24 mouse cellular contexts compared by ENCODE assay signal in genomic region chr5:127298060-127298459, GRCm38 (mm10). TPM values are rescaled to one million over a fixed set of nuclear protein-coding genes. Genes with fewer than 3 reads are reported as not detected.
DNase-seq lines count a peak whose midpoint lies in the region; ATAC-seq and TF ChIP-seq lines count a peak whose summit lies in the region.
"Had no signal": no experiment of that assay in that cellular context is flagged by ENCODE, and none has a peak within 500 bp of the region (broad histone marks: within the 10 kb centered on the region; RNA-seq: fewer than 3 reads in every experiment).

No protein-coding gene starts in this region.

- H3K4me2 ChIP-seq in hindbrain, embryonic 14.5 days (replicated peaks) = no peak overlapping the region
- no peak overlapping the region for H3K4me2 ChIP-seq in midbrain, embryonic 13.5 days (replicated peaks)
- H3K4me2 ChIP-seq: embryonic facial prominence, embryonic 13.5 days; neural tube, embryonic 13.5 days had no signal

- no peak for TF ChIP-seq POLR2A in brain, embryonic 14.5 days (IDR thresholded peaks at IDR 0.05; ENCODE audit: borderline replicate concordance, extremely low read depth, insufficient read depth, insufficient read length, poor library complexity, severe bottlenecking)

- no peak for TF ChIP-seq CTCF in brain, embryonic 14.5 days (IDR thresholded peaks at IDR 0.05; ENCODE audit: borderline replicate concordance, extremely low read depth, insufficient read depth, insufficient read length)

- peak overlapping the region; percentile 75 for H3K27ac ChIP-seq in hindbrain, embryonic 10.5 days
- no peak overlapping the region for H3K27ac ChIP-seq in hindbrain, embryonic 14.5 days
- no peak overlapping the region; the same call in 1 of the 2 replicates for H3K27ac ChIP-seq in embryonic facial prominence, embryonic 10.5 days (replicated peaks)
- peak overlapping the region; percentile 37; the same call in 1 of the 2 replicates for H3K27ac ChIP-seq in midbrain, embryonic 13.5 days
- H3K27ac ChIP-seq: embryonic facial prominence, embryonic 13.5 days; heart, embryonic 10.5 days; layer of hippocampus, adult 2 months; macrophage; neural tube, embryonic 13.5 days had no signal

- H3K9ac ChIP-seq in hindbrain, embryonic 14.5 days = no peak overlapping the region
- H3K9ac ChIP-seq in midbrain, embryonic 13.5 days (replicated peaks) = no peak overlapping the region
- H3K9ac ChIP-seq: embryonic facial prominence, embryonic 13.5 days; liver, postnatal 0 days; neural tube, embryonic 13.5 days had no signal

- ATAC-seq in hindbrain, embryonic 14.5 days (ENCODE audit: low FRiP score) = no peak
- ATAC-seq in midbrain, embryonic 13.5 days = no peak
- ATAC-seq: forebrain, embryonic 16.5 days; liver, postnatal 0 days had no signal

- H3K4me3 ChIP-seq in hindbrain, embryonic 10.5 days = no peak overlapping the region
- no peak overlapping the region for H3K4me3 ChIP-seq in hindbrain, embryonic 14.5 days (replicated peaks; ENCODE audit: low read length)
- H3K4me3 ChIP-seq in embryonic facial prominence, embryonic 10.5 days = no peak overlapping the region
- H3K4me3 ChIP-seq in midbrain, embryonic 13.5 days (replicated peaks) = no peak overlapping the region
- H3K4me3 ChIP-seq: embryonic facial prominence, embryonic 13.5 days; heart, embryonic 10.5 days; layer of hippocampus, adult 2 months; neural tube, embryonic 13.5 days had no signal

- H3K27me3 ChIP-seq in hindbrain, embryonic 10.5 days (ENCODE audit: insufficient read depth, poor library complexity, severe bottlenecking) = peaks cover 13% of the 10 kb centered on the region
- H3K27me3 ChIP-seq in hindbrain, embryonic 14.5 days (ENCODE audit: control insufficient read depth, insufficient read depth, low read length) = no peaks in the 10 kb centered on the region
- no peaks in the 10 kb centered on the region for H3K27me3 ChIP-seq in embryonic facial prominence, embryonic 10.5 days (replicated peaks; ENCODE audit: low read depth, poor library complexity, severe bottlenecking)
- H3K27me3 ChIP-seq in midbrain, embryonic 13.5 days = no peaks in the 10 kb centered on the region
- H3K27me3 ChIP-seq: embryonic facial prominence, embryonic 13.5 days; neural tube, embryonic 13.5 days had no signal

- H3K4me1 ChIP-seq in hindbrain, embryonic 10.5 days (replicated peaks) = peaks cover 63% of the 10 kb centered on the region
- H3K4me1 ChIP-seq in hindbrain, embryonic 14.5 days (replicated peaks; ENCODE audit: control insufficient read depth, insufficient read depth, low read length) = peaks cover 9% of the 10 kb centered on the region
- H3K4me1 ChIP-seq in embryonic facial prominence, embryonic 10.5 days = peaks cover 63% of the 10 kb centered on the region
- H3K4me1 ChIP-seq in midbrain, embryonic 13.5 days (replicated peaks) = peaks cover 45% of the 10 kb centered on the region

- peak; percentile 50 for DNase-seq in hindbrain, embryonic 10.5 days (ENCODE audit: low spot score)
- DNase-seq in hindbrain, embryonic 14.5 days (ENCODE audit: low spot score) = no peak
- DNase-seq in brain, embryonic 14.5 days (ENCODE audit: low read depth) = peak; percentile 48
- DNase-seq in embryonic facial prominence, embryonic 10.5 days (ENCODE audit: low spot score) = peak; percentile 29
- DNase-seq in layer of hippocampus, adult 9-10 months (ENCODE audit: low spot score) = no peak
- DNase-seq in heart, postnatal 36 days = no peak
- DNase-seq in thymus, postnatal 10 days (ENCODE audit: low spot score in 2 of 2) = no peak
- DNase-seq: adrenal gland, postnatal 36 days; cerebellum, adult 18-20 months; cerebellum, postnatal 36 days; kidney, adult 18-20 months; kidney, postnatal 10 days; liver, postnatal 0 days; right cerebral cortex, postnatal 14 days; thymus, postnatal 4 days had no signal

- intact Hi-C loops in heart, postnatal 36 days (cut with DNase I) = no loop called here

- 0 out of 2 replicates have a peak, but pooled peaks cover 1% of the 10 kb centered on the region for H3K36me3 ChIP-seq in hindbrain, embryonic 10.5 days
- H3K36me3 ChIP-seq in hindbrain, embryonic 14.5 days (replicated peaks; ENCODE audit: control insufficient read depth, insufficient read depth) = no peaks in the 10 kb centered on the region
- H3K36me3 ChIP-seq in embryonic facial prominence, embryonic 10.5 days (replicated peaks) = peaks cover 6% of the 10 kb centered on the region; the same call in 1 of the 2 replicates
- no peaks in the 10 kb centered on the region for H3K36me3 ChIP-seq in midbrain, embryonic 13.5 days
- H3K36me3 ChIP-seq: embryonic facial prominence, embryonic 13.5 days; G1E; heart, embryonic 10.5 days; neural tube, embryonic 13.5 days had no signal

- H3K9me3 ChIP-seq in hindbrain, embryonic 10.5 days = no peaks in the 10 kb centered on the region
- no peaks in the 10 kb centered on the region for H3K9me3 ChIP-seq in hindbrain, embryonic 14.5 days (ENCODE audit: control insufficient read depth, low read length)
- H3K9me3 ChIP-seq in embryonic facial prominence, embryonic 10.5 days = 0 out of 2 replicates have a peak, but pooled peaks cover 3% of the 10 kb centered on the region
- no peaks in the 10 kb centered on the region for H3K9me3 ChIP-seq in midbrain, embryonic 13.5 days
- H3K9me3 ChIP-seq: heart, embryonic 10.5 days; neural tube, embryonic 13.5 days had no signal

- 17% methylated on average over 2 of the region's 2 CpGs for WGBS in hindbrain, embryonic 10.5 days
- 17% methylated on average over 2 of the region's 2 CpGs for WGBS in hindbrain, embryonic 14.5 days
- 17% methylated on average over 2 of the region's 2 CpGs for WGBS in embryonic facial prominence, embryonic 10.5 days
- WGBS in midbrain, embryonic 13.5 days = 5% methylated on average over 2 of the region's 2 CpGs

RNA-seq across cellular contexts. Expression of gene Tmem132c, which starts 56.5 kb away (rescaled TPM):
- polyA plus RNA-seq in hindbrain, embryonic 10.5 days (2016; fragmentation: Nextera tagmentation; extraction: Ambion mirVana) = 24.0 and 33.2 TPM in 2 replicates
- 15.1 and 15.6 TPM in 2 replicates for polyA plus RNA-seq in hindbrain, embryonic 14.5 days (2014; fragmentation: Nextera tagmentation; extraction: Ambion mirVana)
- 9.5 and 17.2 TPM in 2 replicates for polyA plus RNA-seq in brain, embryonic 14.5 days (2012; rRNA removed)
- polyA plus RNA-seq in embryonic facial prominence, embryonic 10.5 days (2016; fragmentation: Nextera tagmentation; extraction: Ambion mirVana) = 29.5 and 35.1 TPM in 2 replicates
- 10.1 and 11.2 TPM in 2 replicates for polyA plus RNA-seq in midbrain, embryonic 13.5 days (2015; fragmentation: Nextera tagmentation; extraction: Ambion mirVana)
- under 1 TPM; 0.11 TPM for total RNA-seq in heart, postnatal 36 days (2021)
- total RNA-seq: G1E had no signal
- polyA plus RNA-seq: G1E; liver, adult 2 months; macrophage had no signal

Comparison
In these comparisons a context has a peak if more than half of its experiments do, and no peak if none do; other contexts are left out.
1. DNase-seq: peak in hindbrain, embryonic 10.5 days (single experiment), brain, embryonic 14.5 days (single experiment) and embryonic facial prominence, embryonic 10.5 days (single experiment); none in hindbrain, embryonic 14.5 days (single experiment), layer of hippocampus, adult 9-10 months (single experiment), heart, postnatal 36 days (0 of 2) and thymus, postnatal 10 days (0 of 2).
2. H3K27ac ChIP-seq: peak in hindbrain, embryonic 10.5 days (single experiment) and midbrain, embryonic 13.5 days (single experiment); none in hindbrain, embryonic 14.5 days (single experiment) and embryonic facial prominence, embryonic 10.5 days (single experiment).